Mouse (Mus musculus) limb, embryonic 14.5 days (tissue): ENCODE measurements at regions not wholly inside any gene's neighbourhood (a gene's known extent, or its start where the extent isn't known, plus 50 kb on each side); places are given as distances from the start of the nearest gene placed in this dataset.

ENCODE experiments used
- ATAC-seq: fragments of 200-750 bp; cut with Nextera tagmentation; 2 replicates; pipeline ENCODE4 v1.8.0; 2017; ENCODE audit warnings: low read depth, moderate number of reproducible peaks, moderate TSS enrichment; ENCODE audit not compliant: low FRiP score
- DNase-seq: peaks from one replicate; pipeline ENCODE4 v3.0.0-alpha.2; 2015; ENCODE audit warnings: low spot score
- H3K27ac ChIP-seq: fragments of 300-500 bp; sonication (generic); replicated peaks from 2 replicates; pipeline ENCODE4 v1.5.1; 2014; ENCODE audit warnings: low read depth, mild to moderate bottlenecking, low read length, moderate library complexity, mixed read lengths
- H3K27me3 ChIP-seq: fragments of 300-500 bp; sonication (generic); 2 replicates; pipeline ENCODE4 v1.6.1; 2014; ENCODE audit warnings: low read length, mixed read lengths; ENCODE audit not compliant: control insufficient read depth, insufficient read depth
- H3K36me3 ChIP-seq: fragments of 300-500 bp; sonication (generic); 2 replicates; pipeline ENCODE4 v1.6.1; 2014; ENCODE audit warnings: mild to moderate bottlenecking, low read length, moderate library complexity, mixed read lengths; ENCODE audit not compliant: control insufficient read depth, insufficient read depth
- H3K4me1 ChIP-seq: fragments of 300-500 bp; sonication (generic); 2 replicates; pipeline ENCODE4 v1.6.1; 2014; ENCODE audit warnings: antibody characterized with exemption, low read length, mixed read lengths; ENCODE audit not compliant: control insufficient read depth, insufficient read depth
- H3K4me2 ChIP-seq: fragments of 300-500 bp; sonication (generic); replicated peaks from 2 replicates; pipeline ENCODE4 v1.6.1; 2014; ENCODE audit warnings: low read depth, mild to moderate bottlenecking, low read length, moderate library complexity; ENCODE audit not compliant: severe bottlenecking
- H3K4me3 ChIP-seq: fragments of 300-500 bp; sonication (generic); replicated peaks from 2 replicates; pipeline ENCODE4 v1.5.1; 2014; ENCODE audit warnings: low read length
- H3K9ac ChIP-seq: fragments of 300-500 bp; sonication (generic); 2 replicates; pipeline ENCODE4 v1.6.1; 2014; ENCODE audit warnings: mild to moderate bottlenecking, low read depth, low read length, moderate library complexity; ENCODE audit not compliant: severe bottlenecking
- H3K9me3 ChIP-seq: fragments of 300-500 bp; sonication (generic); 2 replicates; pipeline ENCODE4 v1.6.1; 2016; ENCODE audit warnings: low read length; ENCODE audit not compliant: control insufficient read depth
- POLR2A ChIP-seq: fragments of 200-500 bp; IDR thresholded peaks from 2 replicates; pipeline ENCODE4 v1.8.0; 2012; ENCODE audit warnings: inconsistent platforms, mild to moderate bottlenecking, moderate library complexity, borderline replicate concordance; ENCODE audit not compliant: insufficient read depth, insufficient read length; ENCODE audit errors: extremely low read depth
- WGBS: fragments of 180-500 bp; shearing (Covaris S2); extraction: QIAGEN DNeasy Blood & Tissue Kit; methylation state at CpG from one replicate; pipeline ENCODE4 v1.1.7; 2014; 5-methylcytosine and 5-hydroxymethylcytosine counted together

GRCm38 (mm10) chrX:12829165-12829564 is 67.3 kb upstream of the Med14 start:
- H3K27me3 ChIP-seq = no peaks in the 10 kb centered on the region
- DNase-seq = no peak
- no peaks in the 10 kb centered on the region for H3K36me3 ChIP-seq
- no peak for ATAC-seq
- no peak overlapping the region for H3K4me2 ChIP-seq
- no peak for TF ChIP-seq POLR2A
- WGBS = 79% methylated on average over 3 of the region's 3 CpGs
- no peaks in the 10 kb centered on the region for H3K4me1 ChIP-seq
- H3K4me3 ChIP-seq = no peak overlapping the region
- H3K27ac ChIP-seq = no peak overlapping the region
- H3K9me3 ChIP-seq = no peaks in the 10 kb centered on the region
- H3K9ac ChIP-seq = no peak overlapping the region

DNA sequence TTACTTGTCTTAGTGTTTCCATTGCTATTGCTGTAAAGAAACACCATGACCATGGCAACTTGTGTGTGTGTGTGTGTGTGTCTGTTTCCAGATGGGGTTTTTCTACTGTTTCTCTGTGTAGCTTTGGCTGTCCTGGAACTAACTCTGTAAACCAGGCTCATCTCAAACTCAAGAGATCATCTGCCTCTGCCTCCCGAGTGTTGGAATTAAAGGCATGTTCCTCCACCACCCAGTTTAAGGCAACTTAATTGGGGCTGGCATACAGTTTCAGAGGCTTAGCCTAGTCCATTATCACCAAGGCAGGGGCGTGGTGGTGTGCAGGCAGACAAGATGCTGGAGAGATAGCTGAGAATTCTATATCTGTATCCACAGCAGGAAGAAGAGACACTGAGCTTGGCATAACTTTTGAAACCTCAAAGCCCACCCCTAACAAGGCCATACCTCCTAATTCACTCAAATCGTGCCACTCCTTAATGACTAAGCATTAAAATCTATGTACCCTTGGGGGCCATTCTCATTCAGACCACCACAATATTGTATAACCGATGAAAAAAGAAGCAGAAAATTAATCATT is 65.5 kb upstream of the Med14 start:
- H3K27ac ChIP-seq = no peak overlapping the region
- no peak overlapping the region for H3K9ac ChIP-seq
- no peaks in the 10 kb centered on the region for H3K9me3 ChIP-seq
- no peaks in the 10 kb centered on the region for H3K4me1 ChIP-seq
- ATAC-seq (no peak), DNase-seq (no peak)
- no peak for TF ChIP-seq POLR2A
- no peaks in the 10 kb centered on the region for H3K36me3 ChIP-seq
- H3K27me3 ChIP-seq = no peaks in the 10 kb centered on the region
- no peak overlapping the region for H3K4me2 ChIP-seq
- 80% methylated on average over 4 of the region's 4 CpGs for WGBS
- H3K4me3 ChIP-seq = no peak overlapping the region

GRCm38 (mm10) chrX:12826646-12827045 is 64.8 kb upstream of the Med14 start:
- Histone ChIP-seq H3K9me3 (no peaks in the 10 kb centered on the region), H3K4me2 (no peak overlapping the region), H3K27me3 (no peaks in the 10 kb centered on the region), H3K36me3 (no peaks in the 10 kb centered on the region), H3K4me3 (no peak overlapping the region), H3K4me1 (no peaks in the 10 kb centered on the region), H3K9ac (no peak overlapping the region), H3K27ac (no peak overlapping the region)
- ATAC-seq (no peak), DNase-seq (no peak)
- 87% methylated on average over 4 of the region's 4 CpGs for WGBS
- no peak for TF ChIP-seq POLR2A

- H3K9me3 ChIP-seq = no peaks in the 10 kb centered on the region
- H3K27ac ChIP-seq = no peak overlapping the region
- H3K27me3 ChIP-seq = no peaks in the 10 kb centered on the region
- TF ChIP-seq POLR2A = no peak
- DNase-seq (no peak), ATAC-seq (no peak)
- WGBS = 68% methylated on average over 2 of the region's 2 CpGs
- H3K4me2 ChIP-seq = no peak overlapping the region
- no peak overlapping the region for H3K4me3 ChIP-seq
- H3K4me1 ChIP-seq = no peaks in the 10 kb centered on the region
- H3K9ac ChIP-seq = no peak overlapping the region
- no peaks in the 10 kb centered on the region for H3K36me3 ChIP-seq
These were observed 63.4 kb upstream of the Med14 start for GRCm38 (mm10) chrX:12825262-12825661.

GRCm38 (mm10) chrX:12824497-12824896 is 62.6 kb upstream of the Med14 start:
- no peak overlapping the region for H3K4me3 ChIP-seq
- H3K27me3 ChIP-seq = no peaks in the 10 kb centered on the region
- H3K36me3 ChIP-seq = no peaks in the 10 kb centered on the region
- WGBS = 83% methylated on average over 5 of the region's 5 CpGs
- no peaks in the 10 kb centered on the region for H3K9me3 ChIP-seq
- H3K4me1 ChIP-seq = no peaks in the 10 kb centered on the region
- ATAC-seq (no peak), DNase-seq (no peak)
- H3K9ac ChIP-seq = no peak overlapping the region
- H3K4me2 ChIP-seq = no peak overlapping the region
- H3K27ac ChIP-seq = no peak overlapping the region
- no peak for TF ChIP-seq POLR2A

GRCm38 (mm10) chrX:12822777-12823176 is 60.9 kb upstream of the Med14 start:
- DNase-seq = no peak

More at GRCm38 (mm10) chrX:12822777-12823176, 60.9 kb upstream of the Med14 start:
- H3K27ac ChIP-seq = no peak overlapping the region
- H3K9ac ChIP-seq = no peak overlapping the region
- no peak overlapping the region for H3K4me3 ChIP-seq
- 57% methylated on average over 10 of the region's 10 CpGs for WGBS
- no peak for ATAC-seq
- no peaks in the 10 kb centered on the region for H3K36me3 ChIP-seq
- H3K4me2 ChIP-seq = no peak overlapping the region
- TF ChIP-seq POLR2A = no peak
- no peaks in the 10 kb centered on the region for H3K27me3 ChIP-seq
- H3K9me3 ChIP-seq = no peaks in the 10 kb centered on the region
- H3K4me1 ChIP-seq = no peaks in the 10 kb centered on the region
